Mouse (Mus musculus): ENCODE data around the gene Plpp4. TPM values are rescaled to one million over a fixed set of nuclear protein-coding genes. Genes with fewer than 3 reads are reported as not detected.

Plpp4 gene
- polyA plus RNA-seq, 1 experiment from 2014 or later: 0.49 TPM

- no peaks in the 10 kb centered on the region for H3K9me3 ChIP-seq (replicated peaks; ENCODE audit: control insufficient read depth, low read length)
- H3K36me3 ChIP-seq (ENCODE audit: control insufficient read depth, insufficient read depth): no peaks in the 10 kb centered on the region
- no peaks in the 10 kb centered on the region for H3K4me1 ChIP-seq (ENCODE audit: control insufficient read depth, insufficient read depth, low read length)
- H3K27ac ChIP-seq (ENCODE audit: low read length): no peak overlapping the region
- ATAC-seq (replicated peaks; ENCODE audit: extremely low read depth, insufficient read depth, low FRiP score): no peak
- no peak overlapping the region for H3K4me2 ChIP-seq (ENCODE audit: low read depth, low read length)
- H3K9ac ChIP-seq (ENCODE audit: low read length): no peak overlapping the region
- H3K27me3 ChIP-seq (ENCODE audit: control insufficient read depth, insufficient read depth, low read length): no peaks in the 10 kb centered on the region
- no peak overlapping the region for H3K4me3 ChIP-seq (ENCODE audit: low read length)
- 67% methylated on average over 4 of the region's 4 CpGs for WGBS
Measured at GRCm38 (mm10) chr7:129279261-129279660, 22.4 kb downstream of the Plpp4 start.

- 76% methylated on average over 4 of the region's 4 CpGs for WGBS
- Histone ChIP-seq H3K36me3 (ENCODE audit: control insufficient read depth, insufficient read depth) (no peaks in the 10 kb centered on the region), H3K4me1 (ENCODE audit: control insufficient read depth, insufficient read depth, low read length) (no peaks in the 10 kb centered on the region), H3K4me2 (ENCODE audit: low read depth, low read length) (no peak overlapping the region), H3K4me3 (ENCODE audit: low read length) (no peak overlapping the region), H3K27ac (ENCODE audit: low read length) (no peak overlapping the region), H3K27me3 (ENCODE audit: control insufficient read depth, insufficient read depth, low read length) (no peaks in the 10 kb centered on the region), H3K9me3 (replicated peaks; ENCODE audit: control insufficient read depth, low read length) (no peaks in the 10 kb centered on the region), H3K9ac (ENCODE audit: low read length) (no peak overlapping the region)
- ATAC-seq (replicated peaks; ENCODE audit: extremely low read depth, insufficient read depth, low FRiP score): no peak
Measured at GRCm38 (mm10) chr7:129281966-129282365, 25.1 kb downstream of the Plpp4 start.

GRCm38 (mm10) chr7:129285186-129285868 is 28.5 kb downstream of the Plpp4 start:
- no peak for ATAC-seq (replicated peaks; ENCODE audit: extremely low read depth, insufficient read depth, low FRiP score)
- Histone ChIP-seq H3K27ac (ENCODE audit: low read length) (no peak overlapping the region), H3K4me3 (ENCODE audit: low read length) (no peak overlapping the region), H3K27me3 (ENCODE audit: control insufficient read depth, insufficient read depth, low read length) (no peaks in the 10 kb centered on the region), H3K9me3 (replicated peaks; ENCODE audit: control insufficient read depth, low read length) (no peaks in the 10 kb centered on the region), H3K9ac (ENCODE audit: low read length) (no peak overlapping the region), H3K4me1 (ENCODE audit: control insufficient read depth, insufficient read depth, low read length) (no peaks in the 10 kb centered on the region), H3K4me2 (ENCODE audit: low read depth, low read length) (no peak overlapping the region), H3K36me3 (ENCODE audit: control insufficient read depth, insufficient read depth) (no peaks in the 10 kb centered on the region)
- 36% methylated on average over 7 of the region's 7 CpGs for WGBS

- Histone ChIP-seq H3K4me2 (ENCODE audit: low read depth, low read length) (no peak overlapping the region), H3K4me1 (ENCODE audit: control insufficient read depth, insufficient read depth, low read length) (no peaks in the 10 kb centered on the region), H3K9me3 (replicated peaks; ENCODE audit: control insufficient read depth, low read length) (no peaks in the 10 kb centered on the region), H3K36me3 (ENCODE audit: control insufficient read depth, insufficient read depth) (no peaks in the 10 kb centered on the region), H3K27me3 (ENCODE audit: control insufficient read depth, insufficient read depth, low read length) (no peaks in the 10 kb centered on the region), H3K27ac (ENCODE audit: low read length) (no peak overlapping the region), H3K4me3 (ENCODE audit: low read length) (no peak overlapping the region), H3K9ac (ENCODE audit: low read length) (no peak overlapping the region)
- no peak for ATAC-seq (replicated peaks; ENCODE audit: extremely low read depth, insufficient read depth, low FRiP score)
- WGBS: 73% methylated on average over 1 of the region's 1 CpGs
Measured at GRCm38 (mm10) chr7:129293211-129293610, 36.4 kb downstream of the Plpp4 start.

GRCm38 (mm10) chr7:129301622-129302021 is 44.8 kb downstream of the Plpp4 start:
- H3K27me3 ChIP-seq (ENCODE audit: control insufficient read depth, insufficient read depth, low read length): no peaks in the 10 kb centered on the region
- no peaks in the 10 kb centered on the region for H3K36me3 ChIP-seq (ENCODE audit: control insufficient read depth, insufficient read depth)
- H3K4me3 ChIP-seq (ENCODE audit: low read length): no peak overlapping the region
- H3K9ac ChIP-seq (ENCODE audit: low read length): no peak overlapping the region
- no peak overlapping the region for H3K4me2 ChIP-seq (ENCODE audit: low read depth, low read length)
- no peak overlapping the region for H3K27ac ChIP-seq (ENCODE audit: low read length)
- no peak for ATAC-seq (replicated peaks; ENCODE audit: extremely low read depth, insufficient read depth, low FRiP score)
- H3K4me1 ChIP-seq (ENCODE audit: control insufficient read depth, insufficient read depth, low read length): no peaks in the 10 kb centered on the region
- H3K9me3 ChIP-seq (replicated peaks; ENCODE audit: control insufficient read depth, low read length): no peaks in the 10 kb centered on the region
- 88% methylated on average over 5 of the region's 5 CpGs for WGBS

GRCm38 (mm10) chr7:129303356-129303755 is 46.5 kb downstream of the Plpp4 start:
- H3K36me3 ChIP-seq (ENCODE audit: control insufficient read depth, insufficient read depth): no peaks in the 10 kb centered on the region
- H3K9ac ChIP-seq (ENCODE audit: low read length): no peak overlapping the region
- 53% methylated on average over 4 of the region's 4 CpGs for WGBS
- ATAC-seq (replicated peaks; ENCODE audit: extremely low read depth, insufficient read depth, low FRiP score): no peak
- H3K27ac ChIP-seq (ENCODE audit: low read length): no peak overlapping the region
- 0 out of 2 replicates have a peak, but pooled peaks cover 2% of the 10 kb centered on the region for H3K4me1 ChIP-seq (ENCODE audit: control insufficient read depth, insufficient read depth, low read length)
- no peak overlapping the region for H3K4me3 ChIP-seq (ENCODE audit: low read length)
- no peaks in the 10 kb centered on the region for H3K9me3 ChIP-seq (replicated peaks; ENCODE audit: control insufficient read depth, low read length)
- H3K4me2 ChIP-seq (ENCODE audit: low read depth, low read length): no peak overlapping the region
- no peaks in the 10 kb centered on the region for H3K27me3 ChIP-seq (ENCODE audit: control insufficient read depth, insufficient read depth, low read length)

- Histone ChIP-seq H3K27ac (ENCODE audit: low read length) (no peak overlapping the region), H3K9me3 (replicated peaks; ENCODE audit: control insufficient read depth, low read length) (no peaks in the 10 kb centered on the region), H3K4me1 (ENCODE audit: control insufficient read depth, insufficient read depth, low read length) (0 out of 2 replicates have a peak, but pooled peaks cover 2% of the 10 kb centered on the region), H3K9ac (ENCODE audit: low read length) (no peak overlapping the region), H3K36me3 (ENCODE audit: control insufficient read depth, insufficient read depth) (no peaks in the 10 kb centered on the region), H3K27me3 (ENCODE audit: control insufficient read depth, insufficient read depth, low read length) (no peaks in the 10 kb centered on the region), H3K4me3 (ENCODE audit: low read length) (no peak overlapping the region), H3K4me2 (ENCODE audit: low read depth, low read length) (peak overlapping the region; percentile 21; the same call in 1 of the 2 replicates)
- 24% methylated on average over 13 of the region's 13 CpGs for WGBS
- no peak for ATAC-seq (replicated peaks; ENCODE audit: extremely low read depth, insufficient read depth, low FRiP score)
Measured at GRCm38 (mm10) chr7:129307042-129307825, 50.4 kb downstream of the Plpp4 start.

GRCm38 (mm10) chr7:129308661-129309060 is 51.8 kb downstream of the Plpp4 start:
- Histone ChIP-seq H3K27me3 (ENCODE audit: control insufficient read depth, insufficient read depth, low read length) (no peaks in the 10 kb centered on the region), H3K9ac (ENCODE audit: low read length) (no peak overlapping the region), H3K36me3 (ENCODE audit: control insufficient read depth, insufficient read depth) (no peaks in the 10 kb centered on the region), H3K9me3 (replicated peaks; ENCODE audit: control insufficient read depth, low read length) (no peaks in the 10 kb centered on the region), H3K4me2 (ENCODE audit: low read depth, low read length) (no peak overlapping the region), H3K4me1 (ENCODE audit: control insufficient read depth, insufficient read depth, low read length) (0 out of 2 replicates have a peak, but pooled peaks cover 2% of the 10 kb centered on the region), H3K4me3 (ENCODE audit: low read length) (no peak overlapping the region), H3K27ac (ENCODE audit: low read length) (no peak overlapping the region)
- 29% methylated on average over 6 of the region's 6 CpGs for WGBS
- peak; percentile 37; the same call in 1 of the 2 replicates for ATAC-seq (replicated peaks; ENCODE audit: extremely low read depth, insufficient read depth, low FRiP score)

GRCm38 (mm10) chr7:129312521-129312920 is 55.7 kb downstream of the Plpp4 start:
- Histone ChIP-seq H3K4me3 (ENCODE audit: low read length) (no peak overlapping the region), H3K9me3 (replicated peaks; ENCODE audit: control insufficient read depth, low read length) (no peaks in the 10 kb centered on the region), H3K9ac (ENCODE audit: low read length) (no peak overlapping the region), H3K4me2 (ENCODE audit: low read depth, low read length) (no peak overlapping the region), H3K27ac (ENCODE audit: low read length) (no peak overlapping the region), H3K4me1 (ENCODE audit: control insufficient read depth, insufficient read depth, low read length) (no peaks in the 10 kb centered on the region), H3K36me3 (ENCODE audit: control insufficient read depth, insufficient read depth) (no peaks in the 10 kb centered on the region), H3K27me3 (ENCODE audit: control insufficient read depth, insufficient read depth, low read length) (no peaks in the 10 kb centered on the region)
- 57% methylated on average over 6 of the region's 6 CpGs for WGBS
- no peak for ATAC-seq (replicated peaks; ENCODE audit: extremely low read depth, insufficient read depth, low FRiP score)
